Mouse (Mus musculus) left cerebral cortex, adult 11 months (tissue): ENCODE results near the gene Pola2.

Experiments
- DNase-seq: peaks from one replicate; pipeline ENCODE4 v3.0.0; 2022; ENCODE audit warnings: low spot score

The Pola2 gene

GRCm38 (mm10) chr19:5965280-5965679 lies 1.3 kb upstream of the Pola2 start:
- DNase-seq, result no peak

GRCm38 (mm10) chr19:5964804-5965203 lies 802 bp upstream of the Pola2 start:
- DNase-seq, result no peak

GRCm38 (mm10) chr19:5962651-5963050 lies 1.4 kb downstream of the Pola2 start:
- no peak for DNase-seq

GRCm38 (mm10) chr19:5957371-5957770 lies 6.6 kb downstream of the Pola2 start:
- no peak for DNase-seq

GRCm38 (mm10) chr19:5956685-5957084 lies 7.3 kb downstream of the Pola2 start:
- no peak for DNase-seq

- no peak for DNase-seq
Observed at GRCm38 (mm10) chr19:5955704-5956670, 8.0 kb downstream of the Pola2 start.

- no peak for DNase-seq
Observed at GRCm38 (mm10) chr19:5954936-5955335, 9.1 kb downstream of the Pola2 start.

- DNase-seq, result no peak
Observed at GRCm38 (mm10) chr19:5954031-5954710, 9.8 kb downstream of the Pola2 start.

GRCm38 (mm10) chr19:5953201-5953770 lies 10.7 kb downstream of the Pola2 start:
- no peak for DNase-seq

GRCm38 (mm10) chr19:5952071-5952691 lies 11.8 kb downstream of the Pola2 start:
- DNase-seq, result no peak

- DNase-seq, result no peak
Observed at GRCm38 (mm10) chr19:5951631-5952030, 12.4 kb downstream of the Pola2 start.

- no peak for DNase-seq
Observed at GRCm38 (mm10) chr19:5950218-5950617, 13.8 kb downstream of the Pola2 start.

GRCm38 (mm10) chr19:5945891-5946290 lies 18.1 kb downstream of the Pola2 start:
- no peak for DNase-seq

GRCm38 (mm10) chr19:5945027-5945426 lies 19.0 kb downstream of the Pola2 start:
- peak; percentile 66 for DNase-seq

- DNase-seq, result no peak
Observed at GRCm38 (mm10) chr19:5944145-5944544, 19.9 kb downstream of the Pola2 start.

GRCm38 (mm10) chr19:5943404-5943803 lies 20.6 kb downstream of the Pola2 start:
- no peak for DNase-seq

- DNase-seq, result no peak
Observed at GRCm38 (mm10) chr19:5942581-5942980, 21.4 kb downstream of the Pola2 start.

GRCm38 (mm10) chr19:5940656-5941055 lies 23.3 kb downstream of the Pola2 start:
- no peak for DNase-seq

GRCm38 (mm10) chr19:5940173-5940572 lies 23.8 kb downstream of the Pola2 start:
- DNase-seq, result no peak

GRCm38 (mm10) chr19:5939715-5940114 lies 24.3 kb downstream of the Pola2 start:
- DNase-seq, result no peak

GRCm38 (mm10) chr19:5938516-5938915 lies 25.5 kb downstream of the Pola2 start:
- no peak for DNase-seq

- DNase-seq, result no peak
Observed at GRCm38 (mm10) chr19:5937836-5938406, 26.1 kb downstream of the Pola2 start.
